Mouse (Mus musculus) cortical plate, adult 2 months (tissue): ENCODE measurements around the gene Slc10a7.

Source experiments
- CTCF ChIP-seq: fragments of 200-500 bp; IDR thresholded peaks from 2 replicates; pipeline ENCODE4 v1.5.1; 2011; ENCODE audit warnings: mild to moderate bottlenecking, control low read depth, low read length; ENCODE audit not compliant: insufficient read depth; ENCODE audit errors: extremely low read depth
- POLR2A ChIP-seq: fragments of 200-500 bp; IDR thresholded peaks from 2 replicates; pipeline ENCODE4 v1.6.1; 2011; ENCODE audit warnings: mild to moderate bottlenecking, low read length, control low read depth; ENCODE audit not compliant: insufficient read depth; ENCODE audit errors: extremely low read depth

DNA sequence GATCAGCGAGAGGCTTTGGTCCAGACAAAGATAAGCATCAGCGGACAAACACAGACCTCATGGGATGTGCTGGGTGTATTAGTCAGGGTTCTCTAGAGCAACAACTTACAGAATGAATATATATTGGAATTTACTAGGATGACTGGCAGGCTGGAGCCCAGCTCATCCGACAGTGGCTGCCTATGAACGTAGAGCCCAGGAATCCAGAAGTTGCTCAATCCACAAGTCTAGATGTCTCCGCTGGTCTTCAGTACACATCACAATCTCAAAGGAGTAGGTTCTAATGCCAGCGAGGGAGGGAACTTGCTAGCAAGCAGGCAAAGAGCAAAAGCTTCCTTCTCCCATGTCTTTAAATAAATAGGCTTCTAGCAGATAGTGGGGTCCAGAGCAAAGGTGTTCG lies 207.4 kb downstream of the Slc10a7 start:
- TF ChIP-seq CTCF, result no peak
- no peak for TF ChIP-seq POLR2A
